Mouse (Mus musculus): ENCODE data around the gene Prep. TPM values are rescaled to one million over a fixed set of nuclear protein-coding genes. Genes with fewer than 3 reads are reported as not detected.
"Not testable (repeated sequence)": the region's sequence is repeated elsewhere in the genome, so short reads cannot be mapped to it uniquely, and the experiment has no call there.

The Prep gene
- polyA plus RNA-seq, 1 experiment from 2014 or later: 18.3 TPM

DNA sequence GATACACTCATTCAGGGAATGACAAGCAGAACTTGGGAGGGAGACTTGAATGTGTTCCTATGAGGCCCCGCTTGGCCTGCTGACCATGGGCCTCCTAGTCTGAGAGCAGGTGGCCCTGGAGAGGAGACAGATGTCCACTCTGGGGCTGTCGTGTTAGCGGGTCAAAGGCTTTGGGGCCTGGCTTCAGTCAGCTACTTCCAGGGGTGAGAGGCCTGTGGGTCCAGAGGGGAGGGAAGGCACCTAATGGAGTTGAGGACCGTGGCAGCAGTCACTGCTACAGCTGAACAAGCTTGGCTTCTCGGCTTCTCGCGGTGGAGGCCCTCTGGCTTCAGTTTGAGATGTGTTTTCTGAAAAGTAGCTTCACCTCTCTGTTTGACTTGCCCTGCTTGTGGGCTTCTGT lies 17.0 kb downstream of the Prep start:
- H3K4me2 ChIP-seq (ENCODE audit: low read depth, low read length); H3K27ac ChIP-seq (ENCODE audit: low read depth, low read length); H3K4me3 ChIP-seq (ENCODE audit: low read depth, low read length); H3K27me3 ChIP-seq (ENCODE audit: control insufficient read depth, insufficient read depth, low read length); H3K9me3 ChIP-seq (ENCODE audit: control insufficient read depth, low read length); H3K4me1 ChIP-seq (ENCODE audit: control insufficient read depth, insufficient read depth, low read length); H3K9ac ChIP-seq (replicated peaks; ENCODE audit: low read depth, low read length); H3K36me3 ChIP-seq (ENCODE audit: control insufficient read depth, insufficient read depth, low read length): not testable (repeated sequence)
- peak; percentile 12; the same call in 1 of the 2 replicates for ATAC-seq (ENCODE audit: low read depth)
- 34% methylated on average over 7 of the region's 7 CpGs for WGBS

DNA sequence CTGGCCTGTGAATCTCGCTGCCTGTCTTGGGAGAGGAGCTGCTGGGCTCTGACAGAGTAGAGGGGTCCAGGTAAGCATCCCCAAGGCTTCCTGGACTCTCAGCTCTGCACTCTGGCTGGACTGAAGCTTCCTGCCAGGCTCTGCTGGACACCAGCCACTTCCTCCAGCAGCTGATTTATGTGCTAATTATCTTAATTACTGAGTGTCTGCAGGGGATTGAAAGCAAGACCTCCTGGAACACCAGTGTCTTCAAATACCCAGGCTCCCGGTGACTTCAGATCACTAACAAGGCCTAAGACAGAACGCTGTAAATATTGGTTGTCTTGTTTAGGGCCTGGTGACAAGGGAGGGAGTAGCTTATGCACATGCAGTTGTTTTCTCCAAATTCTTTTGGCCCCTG lies 17.5 kb downstream of the Prep start:
- H3K4me3 ChIP-seq (ENCODE audit: low read depth, low read length): no peak overlapping the region
- peak; percentile 36; the same call in 1 of the 2 replicates for ATAC-seq (ENCODE audit: low read depth)
- H3K9me3 ChIP-seq (ENCODE audit: control insufficient read depth, low read length): no peaks in the 10 kb centered on the region
- WGBS: 11% methylated on average over 3 of the region's 3 CpGs
- no peak overlapping the region for H3K9ac ChIP-seq (replicated peaks; ENCODE audit: low read depth, low read length)
- peaks cover 8% of the 10 kb centered on the region; the same call in 1 of the 2 replicates for H3K4me1 ChIP-seq (ENCODE audit: control insufficient read depth, insufficient read depth, low read length)
- H3K27ac ChIP-seq (ENCODE audit: low read depth, low read length): no peak overlapping the region
- no peaks in the 10 kb centered on the region for H3K36me3 ChIP-seq (ENCODE audit: control insufficient read depth, insufficient read depth, low read length)
- H3K27me3 ChIP-seq (ENCODE audit: control insufficient read depth, insufficient read depth, low read length): no peaks in the 10 kb centered on the region
- H3K4me2 ChIP-seq (ENCODE audit: low read depth, low read length): no peak overlapping the region

DNA sequence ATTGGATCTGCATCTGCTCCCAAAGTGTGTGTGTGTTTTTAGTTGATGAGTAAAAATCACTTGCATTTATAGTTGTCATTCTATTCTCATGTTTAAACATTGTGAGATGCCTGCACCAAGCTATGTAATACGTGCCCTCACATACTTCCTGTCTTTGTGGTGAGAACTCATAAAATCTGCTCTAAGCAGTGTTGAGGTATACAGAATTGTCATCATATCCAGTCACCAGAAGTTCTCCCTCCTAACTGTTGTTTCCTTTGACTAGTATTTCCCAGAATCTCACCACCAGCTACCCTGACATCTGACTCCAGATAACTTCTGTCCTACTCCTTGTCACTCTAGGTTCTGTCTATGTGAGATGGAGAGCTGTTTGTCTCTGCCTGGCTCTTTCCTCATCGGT lies 18.3 kb downstream of the Prep start:
- Histone ChIP-seq H3K4me2 (ENCODE audit: low read depth, low read length) (no peak overlapping the region), H3K27ac (ENCODE audit: low read depth, low read length) (no peak overlapping the region), H3K27me3 (ENCODE audit: control insufficient read depth, insufficient read depth, low read length) (no peaks in the 10 kb centered on the region), H3K9me3 (ENCODE audit: control insufficient read depth, low read length) (no peaks in the 10 kb centered on the region), H3K4me3 (ENCODE audit: low read depth, low read length) (no peak overlapping the region), H3K9ac (replicated peaks; ENCODE audit: low read depth, low read length) (no peak overlapping the region), H3K4me1 (ENCODE audit: control insufficient read depth, insufficient read depth, low read length) (peaks cover 8% of the 10 kb centered on the region; the same call in 1 of the 2 replicates), H3K36me3 (ENCODE audit: control insufficient read depth, insufficient read depth, low read length) (no peaks in the 10 kb centered on the region)
- no peak for ATAC-seq (ENCODE audit: low read depth)
- 86% methylated on average over 2 of the region's 2 CpGs for WGBS

DNA sequence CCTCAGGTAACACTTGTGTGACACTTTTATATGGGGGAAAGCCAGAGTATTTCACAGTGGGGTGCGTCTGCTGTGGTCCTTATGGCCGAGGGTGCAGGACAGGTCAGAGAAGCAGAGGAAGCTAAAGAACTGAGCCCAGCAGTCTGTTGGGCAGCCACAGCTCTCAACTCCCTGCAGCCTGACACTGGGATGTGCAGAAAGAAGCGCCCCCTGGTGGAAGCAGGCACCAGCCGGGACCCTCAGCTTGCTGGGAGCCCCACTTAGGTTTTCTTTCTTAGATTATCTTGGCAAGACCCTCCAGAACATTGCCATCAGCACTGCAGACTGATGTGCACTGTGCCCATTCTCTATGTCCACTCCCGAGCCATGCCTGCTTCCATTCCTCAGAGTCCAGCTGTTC lies 19.6 kb downstream of the Prep start:
- Histone ChIP-seq H3K9me3 (ENCODE audit: control insufficient read depth, low read length) (no peaks in the 10 kb centered on the region), H3K4me1 (ENCODE audit: control insufficient read depth, insufficient read depth, low read length) (peaks cover 8% of the 10 kb centered on the region; the same call in 1 of the 2 replicates), H3K9ac (replicated peaks; ENCODE audit: low read depth, low read length) (no peak overlapping the region), H3K4me3 (ENCODE audit: low read depth, low read length) (no peak overlapping the region), H3K27me3 (ENCODE audit: control insufficient read depth, insufficient read depth, low read length) (no peaks in the 10 kb centered on the region), H3K36me3 (ENCODE audit: control insufficient read depth, insufficient read depth, low read length) (no peaks in the 10 kb centered on the region), H3K4me2 (ENCODE audit: low read depth, low read length) (no peak overlapping the region), H3K27ac (ENCODE audit: low read depth, low read length) (no peak overlapping the region)
- ATAC-seq (ENCODE audit: low read depth): no peak
- WGBS: 61% methylated on average over 5 of the region's 5 CpGs

DNA sequence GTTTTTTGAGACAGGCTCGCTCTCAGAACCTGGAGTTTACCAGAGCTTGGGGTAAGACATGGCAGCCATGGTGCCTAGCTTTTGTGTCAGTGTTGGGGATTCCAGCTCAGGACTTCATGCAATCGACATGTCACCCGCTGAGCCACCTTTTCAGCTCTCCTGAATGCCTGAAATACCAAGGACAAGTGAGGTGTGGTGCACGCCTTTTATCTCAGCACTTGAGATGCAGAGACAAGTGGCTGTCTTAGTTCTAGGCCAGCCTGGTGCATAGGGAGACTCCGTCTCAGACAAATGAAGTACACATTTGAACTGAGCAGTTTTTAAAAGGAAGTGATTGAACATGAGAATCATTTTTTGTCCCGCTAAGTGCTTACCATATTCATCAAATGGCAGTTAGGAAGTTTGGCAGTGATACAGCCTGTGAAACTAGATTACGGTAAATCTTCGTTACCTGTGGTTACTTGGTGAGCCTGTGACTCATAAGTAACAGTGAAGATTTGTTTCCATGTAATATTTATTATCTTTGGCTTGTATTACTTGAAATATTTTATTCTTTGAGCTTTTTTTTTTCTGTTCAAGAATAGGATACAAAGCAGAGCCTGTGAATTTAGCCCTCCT lies 24.6 kb downstream of the Prep start:
- ATAC-seq (ENCODE audit: low read depth): no peak
- Histone ChIP-seq H3K9me3 (ENCODE audit: control insufficient read depth, low read length) (no peaks in the 10 kb centered on the region), H3K4me3 (ENCODE audit: low read depth, low read length) (no peak overlapping the region), H3K4me1 (ENCODE audit: control insufficient read depth, insufficient read depth, low read length) (no peaks in the 10 kb centered on the region), H3K36me3 (ENCODE audit: control insufficient read depth, insufficient read depth, low read length) (peaks cover 7% of the 10 kb centered on the region; the same call in 1 of the 2 replicates), H3K4me2 (ENCODE audit: low read depth, low read length) (no peak overlapping the region), H3K27ac (ENCODE audit: low read depth, low read length) (no peak overlapping the region), H3K27me3 (ENCODE audit: control insufficient read depth, insufficient read depth, low read length) (no peaks in the 10 kb centered on the region), H3K9ac (replicated peaks; ENCODE audit: low read depth, low read length) (no peak overlapping the region)
- WGBS: 67% methylated on average over 8 of the region's 8 CpGs

DNA sequence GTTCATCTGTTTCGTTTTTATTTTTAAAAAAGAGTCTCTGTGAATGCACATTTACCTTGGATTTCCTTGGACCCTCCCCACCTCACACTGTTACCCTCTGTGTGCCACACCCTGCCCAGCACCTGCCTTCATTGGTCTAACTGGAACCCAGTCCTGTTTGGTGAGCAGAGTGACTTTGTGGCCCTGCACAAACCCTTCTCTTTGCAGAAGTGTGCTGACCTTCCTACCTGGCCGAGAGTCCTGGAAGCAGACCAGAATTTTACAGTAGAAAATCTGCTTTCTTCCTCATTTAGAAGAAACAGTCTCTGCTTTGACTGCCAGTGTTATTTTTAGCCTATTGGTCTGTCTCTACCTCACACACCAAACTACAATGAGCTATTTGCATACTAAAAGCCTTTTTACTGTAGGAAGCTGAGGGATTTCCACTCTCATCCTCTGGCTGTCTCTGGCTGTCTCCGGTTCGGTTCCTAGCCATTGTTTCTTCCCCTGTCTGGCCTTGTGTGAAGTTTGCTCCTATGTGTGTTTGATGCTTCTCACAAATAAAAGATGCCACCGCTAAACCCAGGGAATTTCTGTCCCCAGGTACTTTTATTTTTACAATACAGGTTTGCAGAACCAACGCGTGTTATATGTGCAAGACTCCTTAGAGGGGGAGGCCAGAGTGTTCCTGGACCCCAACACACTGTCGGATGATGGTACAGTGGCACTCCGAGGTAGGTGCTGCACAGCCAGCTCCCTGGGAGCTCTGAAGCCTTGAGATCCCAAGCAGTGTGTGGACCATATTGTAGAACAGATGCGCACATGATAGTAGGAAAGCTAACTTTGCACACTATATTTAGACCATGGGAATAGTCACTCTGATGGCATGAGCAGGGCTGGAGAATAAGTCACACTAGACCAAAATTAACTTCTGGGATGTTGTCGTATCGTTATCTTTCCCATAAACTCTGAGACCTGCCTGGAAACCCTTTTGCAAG lies 25.4 kb downstream of the Prep start:
- H3K27ac ChIP-seq (ENCODE audit: low read depth, low read length): no peak overlapping the region
- no peak overlapping the region for H3K4me2 ChIP-seq (ENCODE audit: low read depth, low read length)
- H3K4me3 ChIP-seq (ENCODE audit: low read depth, low read length): no peak overlapping the region
- WGBS: 81% methylated on average over 12 of the region's 12 CpGs
- no peaks in the 10 kb centered on the region for H3K4me1 ChIP-seq (ENCODE audit: control insufficient read depth, insufficient read depth, low read length)
- no peak overlapping the region for H3K9ac ChIP-seq (replicated peaks; ENCODE audit: low read depth, low read length)
- H3K36me3 ChIP-seq (ENCODE audit: control insufficient read depth, insufficient read depth, low read length): peaks cover 7% of the 10 kb centered on the region; the same call in 1 of the 2 replicates
- H3K27me3 ChIP-seq (ENCODE audit: control insufficient read depth, insufficient read depth, low read length): no peaks in the 10 kb centered on the region
- no peaks in the 10 kb centered on the region for H3K9me3 ChIP-seq (ENCODE audit: control insufficient read depth, low read length)
- ATAC-seq (ENCODE audit: low read depth): no peak

DNA sequence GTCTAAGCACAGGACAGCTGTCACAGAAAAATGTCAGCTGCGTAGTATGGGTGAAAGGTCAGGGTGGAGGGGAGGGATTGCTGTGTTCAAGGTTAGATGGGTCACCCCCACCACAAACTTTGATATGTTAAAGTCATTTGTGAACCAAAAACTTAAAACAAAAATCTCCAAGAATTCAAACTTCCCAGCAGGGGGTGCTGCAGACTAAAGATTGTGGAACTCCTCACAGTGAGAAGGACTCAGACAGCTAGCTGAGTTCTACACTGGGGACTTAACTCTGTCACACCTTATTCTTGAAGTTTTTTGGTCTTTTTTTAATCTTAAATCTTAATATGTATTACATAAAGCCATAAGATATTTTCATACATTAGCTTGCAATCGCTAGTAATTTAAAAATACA lies 31.7 kb downstream of the Prep start:
- Histone ChIP-seq H3K4me3 (ENCODE audit: low read depth, low read length) (no peak overlapping the region), H3K27me3 (ENCODE audit: control insufficient read depth, insufficient read depth, low read length) (no peaks in the 10 kb centered on the region), H3K27ac (ENCODE audit: low read depth, low read length) (no peak overlapping the region), H3K36me3 (ENCODE audit: control insufficient read depth, insufficient read depth, low read length) (peaks cover 10% of the 10 kb centered on the region; the same call in 1 of the 2 replicates), H3K9me3 (ENCODE audit: control insufficient read depth, low read length) (no peaks in the 10 kb centered on the region), H3K4me2 (ENCODE audit: low read depth, low read length) (no peak overlapping the region), H3K9ac (replicated peaks; ENCODE audit: low read depth, low read length) (no peak overlapping the region), H3K4me1 (ENCODE audit: control insufficient read depth, insufficient read depth, low read length) (peaks cover under 1% of the 10 kb centered on the region; the same call in 1 of the 2 replicates)
- WGBS: 96% methylated on average over 2 of the region's 2 CpGs
- no peak for ATAC-seq (ENCODE audit: low read depth)

DNA sequence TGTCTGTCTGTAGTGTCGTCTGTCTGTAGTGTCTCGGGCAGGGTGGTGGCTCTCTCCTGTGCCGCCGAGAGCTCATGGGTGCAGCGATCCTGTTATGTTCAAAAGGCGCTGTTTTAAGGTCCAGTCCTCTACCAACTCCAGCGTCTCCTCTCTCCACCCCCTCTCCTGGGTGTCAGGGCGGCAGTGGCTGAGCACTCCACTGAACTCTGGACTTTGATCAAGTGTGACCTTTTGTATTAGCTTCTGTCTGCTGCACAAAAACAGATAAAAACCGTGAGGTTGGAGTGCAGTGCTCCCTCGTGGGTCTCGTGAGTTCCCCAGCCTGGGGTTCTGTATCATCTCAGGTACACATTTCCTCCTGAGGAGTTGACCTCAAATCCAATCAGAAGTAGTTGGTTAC lies 33.5 kb downstream of the Prep start:
- peaks cover 6% of the 10 kb centered on the region; the same call in 1 of the 2 replicates for H3K36me3 ChIP-seq (ENCODE audit: control insufficient read depth, insufficient read depth, low read length)
- no peak for ATAC-seq (ENCODE audit: low read depth)
- no peaks in the 10 kb centered on the region for H3K9me3 ChIP-seq (ENCODE audit: control insufficient read depth, low read length)
- no peak overlapping the region for H3K9ac ChIP-seq (replicated peaks; ENCODE audit: low read depth, low read length)
- H3K4me3 ChIP-seq (ENCODE audit: low read depth, low read length): no peak overlapping the region
- no peak overlapping the region for H3K27ac ChIP-seq (ENCODE audit: low read depth, low read length)
- WGBS: 83% methylated on average over 11 of the region's 11 CpGs
- no peak overlapping the region for H3K4me2 ChIP-seq (ENCODE audit: low read depth, low read length)
- peaks cover 4% of the 10 kb centered on the region; the same call in 1 of the 2 replicates for H3K4me1 ChIP-seq (ENCODE audit: control insufficient read depth, insufficient read depth, low read length)
- H3K27me3 ChIP-seq (ENCODE audit: control insufficient read depth, insufficient read depth, low read length): no peaks in the 10 kb centered on the region

DNA sequence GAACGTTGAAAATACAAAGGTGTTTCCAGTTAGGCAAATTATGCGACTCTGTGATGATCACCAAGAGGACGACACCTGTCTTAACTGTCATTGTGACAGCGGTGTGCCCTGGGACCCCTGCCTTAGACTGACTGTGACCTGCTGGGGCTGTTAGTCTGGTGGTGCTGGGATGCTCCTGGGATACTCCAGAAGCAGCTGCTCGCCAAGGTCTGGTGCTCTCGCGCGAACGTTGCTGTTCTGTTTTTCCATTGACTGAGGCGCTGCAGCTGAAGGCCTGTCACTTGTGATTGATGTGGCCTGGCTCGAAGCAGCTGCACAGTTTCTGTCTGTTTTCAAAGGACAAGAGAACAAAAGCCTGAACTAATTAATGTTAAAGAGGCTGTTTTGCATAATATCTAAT lies 36.2 kb downstream of the Prep start:
- Histone ChIP-seq H3K27me3 (ENCODE audit: control insufficient read depth, insufficient read depth, low read length) (no peaks in the 10 kb centered on the region), H3K4me1 (ENCODE audit: control insufficient read depth, insufficient read depth, low read length) (peaks cover 4% of the 10 kb centered on the region; the same call in 1 of the 2 replicates), H3K27ac (ENCODE audit: low read depth, low read length) (peak overlapping the region; percentile 28; the same call in 1 of the 2 replicates), H3K9me3 (ENCODE audit: control insufficient read depth, low read length) (no peaks in the 10 kb centered on the region), H3K4me3 (ENCODE audit: low read depth, low read length) (no peak overlapping the region), H3K36me3 (ENCODE audit: control insufficient read depth, insufficient read depth, low read length) (0 out of 2 replicates have a peak, but pooled peaks cover 3% of the 10 kb centered on the region), H3K4me2 (ENCODE audit: low read depth, low read length) (no peak overlapping the region), H3K9ac (replicated peaks; ENCODE audit: low read depth, low read length) (no peak overlapping the region)
- peak; percentile 88 for ATAC-seq (ENCODE audit: low read depth)
- 14% methylated on average over 11 of the region's 11 CpGs for WGBS
